Mouse (Mus musculus) heart, adult 2 months (tissue): ENCODE results near the gene Gm20532. TPM values are rescaled to one million over a fixed set of nuclear protein-coding genes. Genes with fewer than 3 reads are reported as not detected.
A peak's percentile ranks its signal among the peaks of the same experiment; 100 is the strongest.

Experiments used
- DNase-seq, 2 experiments: peaks; one replicate each; pipeline ENCODE4 v3.0.0; 2021
- H3K27ac ChIP-seq: fragments of 200-600 bp; 2 replicates; pipeline ENCODE4 v1.8.1; 2022
- H3K27me3 ChIP-seq: fragments of 200-500 bp; 2 replicates; pipeline ENCODE4 v1.6.1; 2012; ENCODE audit warnings: mild to moderate bottlenecking, low read length, inconsistent platforms, mixed read lengths; ENCODE audit not compliant: control insufficient read depth, insufficient read depth
- H3K36me3 ChIP-seq: fragments of 200-500 bp; 2 replicates; pipeline ENCODE4 v1.6.1; 2012; ENCODE audit warnings: low read length, inconsistent platforms; ENCODE audit not compliant: control insufficient read depth, insufficient read depth
- H3K4me1 ChIP-seq: fragments of 200-500 bp; 2 replicates; pipeline ENCODE4 v1.6.1; 2011; ENCODE audit warnings: low read length; ENCODE audit not compliant: control insufficient read depth, insufficient read depth
- H3K4me3 ChIP-seq: fragments of 200-600 bp; 2 replicates; pipeline ENCODE4 v1.8.1; 2022
- H3K79me2 ChIP-seq: fragments of 200-500 bp; replicated peaks from 2 replicates; pipeline ENCODE4 v1.6.1; 2012; ENCODE audit warnings: mild to moderate bottlenecking, inconsistent platforms, low read length, moderate library complexity, mixed read lengths; ENCODE audit not compliant: control insufficient read depth, insufficient read depth
- H3K9ac ChIP-seq: fragments of 200-500 bp; 2 replicates; pipeline ENCODE4 v1.6.1; 2012; ENCODE audit warnings: low read depth, mild to moderate bottlenecking, control low read depth, inconsistent platforms, low read length, mixed read lengths
- CTCF ChIP-seq: fragments of 200-600 bp; IDR thresholded peaks from 2 replicates; pipeline ENCODE4 v1.8.1; 2022; ENCODE audit warnings: antibody characterized with exemption, mild to moderate bottlenecking, moderate library complexity
- EP300 ChIP-seq: fragments of 200-500 bp; IDR thresholded peaks from 2 replicates; pipeline ENCODE4 v1.6.1; 2011; ENCODE audit warnings: low read depth, low read length, control low read depth; ENCODE audit not compliant: insufficient read depth
- POLR2A ChIP-seq: fragments of 200-500 bp; IDR thresholded peaks from 2 replicates; pipeline ENCODE4 v1.6.1; 2011; ENCODE audit warnings: mild to moderate bottlenecking, low read depth, low read length, control low read depth; ENCODE audit not compliant: insufficient read depth
- WGBS: fragments of 180-500 bp; shearing (Covaris S2); methylation state at CpG from one replicate; pipeline ENCODE4 v1.1.7; 2018; 5-methylcytosine and 5-hydroxymethylcytosine counted together
- intact Hi-C: fragments of 180-260 bp; cut with DNase I; formaldehyde crosslinking; loops from one replicate; pipeline ENCODE4 v1.15.1; 2025
- long read RNA-seq: library from polyadenylated mRNA; stranded (forward); transcript quantifications from one replicate; pipeline ENCODE4 v2.0.0, GENCODE M21; 2021
- polyA plus RNA-seq: library from polyadenylated mRNA; depleted of rRNA; stranded (reverse); fragments of >200 nt; gene quantifications from 2 replicates; pipeline ENCODE4 v1.2.3, GENCODE M21; 2012; rRNA removed
- total RNA-seq, 2 experiments: library from RNA; stranded (reverse); gene quantifications; 2 replicates each; pipeline ENCODE4 v1.2.3; 2021

The Gm20532 gene
- total RNA-seq (not detected), polyA plus RNA-seq (not detected in 2 replicates)
- long read RNA-seq, partial matches to known transcripts: 0 of 1 reads
- long read RNA-seq, other reads (novel, unspliced or antisense): 1 of 1 reads

DNA sequence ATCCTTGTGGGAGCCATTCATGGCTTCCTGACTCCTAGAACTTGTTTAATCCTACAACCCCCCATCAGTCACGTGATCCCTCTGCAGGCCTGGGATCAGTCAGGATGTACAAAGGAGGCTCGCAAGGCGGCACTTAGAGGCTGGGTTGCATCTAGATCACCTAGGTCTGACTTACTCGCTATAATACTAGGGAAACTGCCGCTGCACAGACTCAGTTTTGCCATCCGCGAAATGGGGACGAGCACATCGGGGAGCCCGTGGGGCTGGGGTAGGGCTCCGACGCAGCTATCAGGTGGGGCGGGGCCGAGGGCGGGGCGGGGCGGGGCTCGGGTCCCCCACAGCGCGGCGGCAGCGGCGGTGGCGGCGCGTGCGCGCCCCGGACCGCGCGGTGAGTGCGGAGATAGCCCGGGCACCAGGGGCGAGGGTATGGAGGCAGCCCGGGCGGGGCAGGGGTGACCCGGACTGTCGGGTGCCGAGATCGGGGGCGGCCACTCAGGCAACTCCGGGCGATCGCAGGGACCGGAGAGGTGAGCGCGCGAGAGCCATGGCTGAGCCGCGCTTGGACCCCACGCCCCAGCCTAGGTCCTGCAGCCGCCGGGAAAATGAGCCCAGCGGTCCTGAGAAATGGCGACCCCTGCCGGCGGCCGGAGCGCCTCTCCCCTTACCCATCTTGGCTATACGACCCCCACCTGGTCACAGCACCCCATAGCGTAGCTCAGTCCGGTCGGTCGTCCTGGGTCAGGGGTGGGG, at the start of gene Gm20532:
Gm20532 (plus strand) TSS at position 346 of the 750 bp plus-strand sequence.
- H3K27ac ChIP-seq: peak within 1 kb of the TSS; percentile 96
- WGBS: 2% methylated on average over 64 of the region's 65 CpGs

DNA sequence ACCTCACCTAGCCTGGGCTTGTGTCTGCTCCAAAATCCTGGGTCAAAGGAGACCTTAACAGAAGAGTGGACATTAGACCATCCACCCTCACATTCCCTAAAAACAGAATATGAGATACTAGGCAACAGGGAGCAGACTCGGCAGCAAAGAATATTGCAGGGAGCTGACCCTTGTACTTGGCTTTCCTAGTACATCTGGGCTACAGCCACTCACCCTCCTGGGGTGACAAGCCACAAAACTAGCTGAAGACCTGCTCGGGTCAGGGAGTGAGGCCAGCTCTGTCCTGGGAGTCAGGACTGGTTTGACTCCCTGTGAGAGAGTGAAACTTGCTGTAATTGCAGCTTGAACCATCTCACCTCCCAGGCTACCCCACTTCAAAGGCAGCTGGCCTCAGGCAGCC, 46.9 kb upstream of the Gm20532 start:
- H3K9ac ChIP-seq: no peak overlapping the region
- H3K27ac ChIP-seq: no peak overlapping the region
- H3K4me3 ChIP-seq: no peak overlapping the region
- H3K79me2 ChIP-seq: no peaks in the 10 kb centered on the region
- H3K27me3 ChIP-seq: no peaks in the 10 kb centered on the region
- peaks cover 19% of the 10 kb centered on the region for H3K4me1 ChIP-seq
- TF ChIP-seq EP300: no peak
- TF ChIP-seq POLR2A: no peak
- no peak for TF ChIP-seq CTCF
- intact Hi-C loops: no loop called here
- 88% methylated on average over 2 of the region's 2 CpGs for WGBS
- DNase-seq: no peak
- no peaks in the 10 kb centered on the region for H3K36me3 ChIP-seq

More for the DNA sequence above, at the start of gene Gm20532:
- no peak for TF ChIP-seq EP300
- TF ChIP-seq CTCF: peak; percentile 75
- 0 out of 2 replicates have a peak, but pooled peaks have one; percentile 7 for TF ChIP-seq POLR2A
- H3K4me1 ChIP-seq: peaks cover 6% of the 10 kb centered on the region
- peaks cover 2% of the 10 kb centered on the region; the same call in 1 of the 2 replicates for H3K79me2 ChIP-seq
- peak within 1 kb of the TSS; percentile 53 for H3K4me3 ChIP-seq
- intact Hi-C loops: loop anchor here (1.0 kb wide), 1 partner anchor 16 kb away; no protein-coding TSS in a partner anchor
- no peaks in the 10 kb centered on the region; the same call in 1 of the 2 replicates for H3K36me3 ChIP-seq
- H3K9ac ChIP-seq: peak within 1 kb of the TSS; percentile 86
- H3K27me3 ChIP-seq: no peaks in the 10 kb centered on the region
- DNase-seq: peak; percentile 76 to 83

- Histone ChIP-seq H3K9ac (no peak overlapping the region), H3K79me2 (no peaks in the 10 kb centered on the region), H3K27me3 (no peaks in the 10 kb centered on the region), H3K4me3 (no peak overlapping the region), H3K4me1 (peaks cover 16% of the 10 kb centered on the region), H3K27ac (no peak overlapping the region), H3K36me3 (no peaks in the 10 kb centered on the region)
- no peak for DNase-seq
- intact Hi-C loops: no loop called here
- TF ChIP-seq CTCF: no peak
- no peak for TF ChIP-seq POLR2A
- no peak for TF ChIP-seq EP300
- 85% methylated on average over 7 of the region's 7 CpGs for WGBS
Measured at GRCm38 (mm10) chr2:26540721-26541120, 45.7 kb upstream of the Gm20532 start.

DNA sequence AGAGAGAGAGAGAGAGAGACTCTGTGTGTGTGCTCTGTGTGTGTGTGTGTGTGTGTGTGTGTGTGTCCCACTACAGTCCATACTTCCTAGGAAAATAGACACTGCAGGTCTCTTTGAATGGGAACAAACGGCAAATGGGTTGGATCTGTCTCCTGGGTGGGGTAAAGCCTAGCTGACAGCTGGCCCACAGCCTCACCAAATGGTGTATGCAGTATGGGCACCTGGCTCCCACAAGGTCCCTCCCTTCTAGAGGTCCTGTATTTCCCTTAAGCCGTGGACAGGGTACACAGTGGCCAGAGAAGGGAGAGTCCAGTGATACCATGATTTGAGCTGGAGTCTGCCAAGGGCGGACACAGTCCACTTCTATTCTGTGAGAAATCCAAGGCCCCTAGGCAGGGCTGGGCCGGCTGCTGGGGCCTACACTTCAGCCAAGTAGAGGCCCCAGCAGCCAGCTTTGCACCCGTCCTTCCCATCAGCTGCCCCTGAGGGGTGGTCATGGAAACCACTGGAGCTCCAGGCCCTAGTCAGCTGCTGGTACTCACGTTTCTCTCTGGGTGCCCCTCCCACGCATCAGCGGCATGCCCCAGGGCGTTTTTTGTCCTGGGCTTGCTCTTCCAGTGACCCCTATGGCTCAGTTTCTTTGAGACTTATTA, 45.1 kb upstream of the Gm20532 start:
- Histone ChIP-seq H3K4me1 (peaks cover 16% of the 10 kb centered on the region), H3K36me3 (no peaks in the 10 kb centered on the region), H3K79me2 (no peaks in the 10 kb centered on the region), H3K4me3 (no peak overlapping the region), H3K27ac (no peak overlapping the region), H3K9ac (no peak overlapping the region), H3K27me3 (no peaks in the 10 kb centered on the region)
- no peak for DNase-seq
- WGBS: 70% methylated on average over 9 of the region's 9 CpGs
- TF ChIP-seq POLR2A (no peak), EP300 (no peak), CTCF (no peak)
- intact Hi-C loops: no loop called here

GRCm38 (mm10) chr2:26543155-26543554, 43.3 kb upstream of the Gm20532 start:
- H3K27ac ChIP-seq: peak overlapping the region; percentile 55
- no peak for TF ChIP-seq POLR2A
- no peak for TF ChIP-seq CTCF
- TF ChIP-seq EP300: 0 out of 2 replicates have a peak, but pooled peaks have one; percentile 48
- H3K27me3 ChIP-seq: no peaks in the 10 kb centered on the region
- no peaks in the 10 kb centered on the region for H3K36me3 ChIP-seq
- intact Hi-C loops: no loop called here
- H3K79me2 ChIP-seq: no peaks in the 10 kb centered on the region
- H3K4me3 ChIP-seq: no peak overlapping the region
- H3K9ac ChIP-seq: no peak overlapping the region
- DNase-seq: no peak
- WGBS: 44% methylated on average over 4 of the region's 4 CpGs
- peaks cover 22% of the 10 kb centered on the region for H3K4me1 ChIP-seq

DNA sequence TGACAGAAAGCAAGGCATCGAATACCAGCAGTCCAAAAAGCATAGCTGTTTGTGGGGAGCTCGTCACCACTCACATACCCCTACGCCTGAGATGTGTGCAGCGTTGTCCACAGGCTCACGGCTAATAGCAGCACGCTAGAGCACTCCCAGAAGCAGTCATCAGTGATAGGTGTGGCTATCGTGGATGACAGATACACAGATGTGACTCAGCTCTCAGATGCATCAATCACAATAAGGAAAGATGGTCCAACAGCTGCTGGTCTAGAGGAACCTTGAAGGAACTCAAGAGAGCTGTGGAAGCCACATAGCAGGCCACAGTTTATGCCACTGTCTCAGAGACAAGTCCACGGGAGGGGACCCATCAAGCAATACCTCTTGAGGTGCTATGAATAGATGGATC, 42.7 kb upstream of the Gm20532 start:
- WGBS: 67% methylated on average over 8 of the region's 8 CpGs
- Histone ChIP-seq H3K9ac (no peak overlapping the region), H3K4me3 (no peak overlapping the region), H3K36me3 (no peaks in the 10 kb centered on the region), H3K27ac (peak overlapping the region; percentile 55), H3K4me1 (peaks cover 22% of the 10 kb centered on the region), H3K79me2 (no peaks in the 10 kb centered on the region), H3K27me3 (no peaks in the 10 kb centered on the region)
- TF ChIP-seq CTCF (no peak), POLR2A (no peak), EP300 (no peak)
- DNase-seq: no peak
- intact Hi-C loops: no loop called here
